Mouse (Mus musculus) gastrocnemius, postnatal 4 days (tissue): ENCODE measurements around the gene Gm8909. TPM values are rescaled to one million over a fixed set of nuclear protein-coding genes. Genes with fewer than 3 reads are reported as not detected.
"Not testable (repeated sequence)": the region's sequence is repeated elsewhere in the genome, so short reads cannot be mapped to it uniquely, and the experiment has no call there.

Experiments used
- DNase-seq, 2 experiments: peaks; one replicate each; pipeline ENCODE4 v3.0.0; 2021 to 2022; ENCODE audit warnings: low spot score in 2 of 2, mixed read lengths in 2 of 2
- total RNA-seq, 2 experiments: library from RNA; stranded (reverse); gene quantifications; 2 replicates each; pipeline ENCODE4 v1.2.3; 2021

Gene Gm8909
- total RNA-seq, 2 experiments from 2014 or later: not detected

DNA sequence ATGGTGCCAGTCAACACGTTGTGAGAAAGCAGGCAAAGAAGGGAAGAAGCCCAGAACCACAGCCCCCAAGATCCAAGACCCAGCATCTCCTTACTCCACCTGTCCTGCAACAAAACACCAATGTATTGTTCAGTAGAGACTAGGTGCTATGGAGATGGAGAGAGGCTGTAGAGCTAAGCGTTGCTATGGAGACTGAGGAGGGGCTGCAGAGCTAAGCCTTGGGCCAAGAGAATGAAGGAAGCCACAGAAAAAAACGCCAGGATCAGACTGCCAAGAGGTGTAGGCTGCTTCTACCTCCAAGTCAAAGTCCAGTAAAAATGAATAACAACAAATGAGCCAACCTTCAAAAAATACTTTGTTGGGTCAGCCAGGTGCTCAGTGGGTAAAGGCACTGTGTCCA is 51.8 kb downstream of the Gm8909 start:
- DNase-seq: not testable (repeated sequence)

Other genes with a start within 250 kb of the Gm8909 start
- 10 to 100 TPM; 74.3 to 75.6 TPM for gene Abcf1, start 198.8 kb downstream of the Gm8909 start, total RNA-seq
- 10 to 100 TPM; 34.3 to 38.7 TPM for gene Gnl1, start 188.7 kb downstream of the Gm8909 start, total RNA-seq
- 10 to 100 TPM; 13.2 to 15.0 TPM for gene Prr3, start 188.3 kb downstream of the Gm8909 start, total RNA-seq
- under 1 TPM; 0.44 to 0.76 TPM for gene H2-T24, start 148.0 kb downstream of the Gm8909 start, total RNA-seq
- gene H2-T23, start 135.7 kb downstream of the Gm8909 start, total RNA-seq: 1 to 10 TPM; 5.0 to 5.7 TPM
- gene H2-T22, start 125.8 kb downstream of the Gm8909 start, total RNA-seq: 10 to 100 TPM; 10.8 to 11.6 TPM
- not detected for gene Gm6034, start 125.6 kb downstream of the Gm8909 start, total RNA-seq
- 1 to 10 TPM; 1.7 to 2.1 TPM for gene Gm11127, start 110.2 kb downstream of the Gm8909 start, total RNA-seq
- gene Gm19684, start 46.9 kb downstream of the Gm8909 start, total RNA-seq: not detected
- gene Gm7030, start 39.1 kb downstream of the Gm8909 start, total RNA-seq: not detected
- under 1 TPM; 0.18 to 0.27 TPM for gene H2-T3, start 21.8 kb upstream of the Gm8909 start, total RNA-seq
- gene Rpp21, start 89.5 kb upstream of the Gm8909 start, total RNA-seq: 10 to 100 TPM; 24.2 to 26.7 TPM
- gene Trim39, start 103.7 kb upstream of the Gm8909 start, total RNA-seq: 1 to 10 TPM; 6.2 to 9.9 TPM
- gene H2-M10.2, start 118.0 kb upstream of the Gm8909 start, total RNA-seq: not detected
- gene H2-M10.1, start 157.6 kb upstream of the Gm8909 start, total RNA-seq: not detected
- not detected for gene H2-M10.3, start 199.9 kb upstream of the Gm8909 start, total RNA-seq